In genomic region chr7:67644833-67645680, GRCm38 (mm10) we compare ENCODE assay signal across 8 mouse cellular contexts. TPM values are rescaled to one million over a fixed set of nuclear protein-coding genes. Genes with fewer than 3 reads are reported as not detected.
A peak's percentile ranks its signal among the peaks of the same experiment; 100 is the strongest.
DNase-seq lines count a peak whose midpoint lies in the region; ATAC-seq lines count a peak whose summit lies in the region.

Gene Lrrc28, minus strand, starts transcription at chr7:67645268.

- H3K4me1 ChIP-seq in lung, embryonic 16.5 days (replicated peaks; ENCODE audit: control insufficient read depth, insufficient read depth, low read length): peaks cover 23% of the 10 kb centered on the region

- no peaks in the 10 kb centered on the region for H3K9me3 ChIP-seq in lung, embryonic 16.5 days (ENCODE audit: control insufficient read depth, low read length)

- H3K27me3 ChIP-seq in lung, embryonic 16.5 days (ENCODE audit: control insufficient read depth, insufficient read depth, low read depth, low read length): no peaks in the 10 kb centered on the region

- ATAC-seq in hematopoietic stem cell, adult 5-6 weeks (replicated peaks in 1 of 2; ENCODE audit: insufficient read depth in 1 of 2, low FRiP score in 2 of 2, low TSS enrichment in 1 of 2, low read depth in 1 of 2, poor library complexity in 2 of 2, severe bottlenecking in 2 of 2): peak; percentile 97
- ATAC-seq in lung, embryonic 16.5 days (ENCODE audit: low read depth): peak; percentile 98

- peak; percentile 97 for DNase-seq in MEL-GATA-1-ER (ENCODE audit: extremely low read depth, low read depth)
- peak; percentile 99 for DNase-seq in cerebellum, adult 8-10 months
- peak; percentile 100 for DNase-seq in forelimb bud, embryonic 11.5 days (ENCODE audit: low read depth, low spot score)
- DNase-seq in layer of hippocampus, adult 9-10 months (ENCODE audit: low spot score): peak; percentile 99
- peak; percentile 93 for DNase-seq in ovary, postnatal 10 days (ENCODE audit: low spot score)
- peak; percentile 99 for DNase-seq in thymus, postnatal 10 days (ENCODE audit: low spot score in 2 of 2)

- H3K27ac ChIP-seq in lung, embryonic 16.5 days (ENCODE audit: low read length): peak within 1 kb of the TSS; percentile 90

- WGBS in lung, embryonic 16.5 days: under 1% methylated on average over 53 of the region's 55 CpGs

- peak within 1 kb of the TSS; percentile 83 for H3K4me3 ChIP-seq in lung, embryonic 16.5 days (ENCODE audit: low read length)

- peak within 1 kb of the TSS; percentile 86 for H3K4me2 ChIP-seq in lung, embryonic 16.5 days (ENCODE audit: low read depth, low read length)

- peak within 1 kb of the TSS; percentile 87 for H3K9ac ChIP-seq in lung, embryonic 16.5 days (ENCODE audit: low read length)

- H3K36me3 ChIP-seq in lung, embryonic 16.5 days (ENCODE audit: control insufficient read depth, insufficient read depth, low read length): no peaks in the 10 kb centered on the region

RNA-seq across cellular contexts. Expression of gene Lrrc28, which starts in this region (rescaled TPM):
- 20.6 and 26.0 TPM in 2 replicates for total RNA-seq in hematopoietic stem cell, adult 5-6 weeks (2017)
- 13.5 and 16.9 TPM in 2 replicates for polyA plus RNA-seq in lung, embryonic 16.5 days (2015; fragmentation: Nextera tagmentation; extraction: Ambion mirVana)

Comparison
In these comparisons a context has a peak if more than half of its experiments do, and no peak if none do; other contexts are left out.
1. Peak in every context shown above with its lines: DNase-seq, ATAC-seq, H3K4me3 ChIP-seq and H3K27ac ChIP-seq.